ENCODE assay signal across 27 mouse cellular contexts in genomic region chr7:101144222-101144621, GRCm38 (mm10). TPM values are rescaled to one million over a fixed set of nuclear protein-coding genes. Genes with fewer than 3 reads are reported as not detected.
A peak's percentile ranks its signal among the peaks of the same experiment; 100 is the strongest.
DNase-seq lines count a peak whose midpoint lies in the region; ATAC-seq and TF ChIP-seq lines count a peak whose summit lies in the region.
"Had no signal": no experiment of that assay in that cellular context is flagged by ENCODE, and none has a peak within 500 bp of the region (broad histone marks: within the 10 kb centered on the region; RNA-seq: fewer than 3 reads in every experiment).

No protein-coding gene starts in this region.

- H3K9ac ChIP-seq in heart, embryonic 15.5 days, result no peak overlapping the region
- H3K9ac ChIP-seq in heart, embryonic 11.5 days (ENCODE audit: low read depth, low read length), result no peak overlapping the region
- H3K9ac ChIP-seq in MEL (ENCODE audit: control insufficient read depth, low read depth, low read length, poor library complexity, severe bottlenecking), result no peak overlapping the region
- H3K9ac ChIP-seq: embryonic facial prominence, embryonic 13.5 days; forebrain, embryonic 13.5 days; heart, embryonic 12.5 days; hindbrain, embryonic 12.5 days; hindbrain, embryonic 15.5 days had no signal

- no peak for TF ChIP-seq CTCF in layer of hippocampus, adult 2 months (conservative IDR thresholded peaks at IDR 0.05)
- TF ChIP-seq CTCF in MEL (IDR thresholded peaks at IDR 0.05 in 2 of 3, conservative IDR thresholded peaks at IDR 0.05 in 1 of 3; ENCODE audit: control insufficient read depth in 1 of 3, insufficient read depth in 1 of 3, low read depth in 2 of 3, low read length in 3 of 3, poor library complexity in 1 of 3, severe bottlenecking in 1 of 3), result no peak
- no peak for TF ChIP-seq CTCF in small intestine, adult 2 months (IDR thresholded peaks at IDR 0.05; ENCODE audit: extremely low read depth, insufficient read length, insufficient replicate concordance, low read depth, low read length)

- no peak for TF ChIP-seq POLR2A in MEL (IDR thresholded peaks at IDR 0.05; ENCODE audit: control insufficient read depth in 1 of 2, insufficient read depth in 1 of 2, low read depth in 1 of 2, low read length in 2 of 2, poor library complexity in 1 of 2)
- TF ChIP-seq POLR2A in small intestine, adult 2 months (IDR thresholded peaks at IDR 0.05; ENCODE audit: low read depth, low read length), result no peak

- no peak overlapping the region for H3K4me2 ChIP-seq in heart, embryonic 15.5 days
- H3K4me2 ChIP-seq in heart, embryonic 11.5 days, result no peak overlapping the region
- H3K4me2 ChIP-seq: embryonic facial prominence, embryonic 13.5 days; forebrain, embryonic 13.5 days; heart, embryonic 12.5 days; hindbrain, embryonic 12.5 days; hindbrain, embryonic 15.5 days had no signal

- 0 out of 2 replicates have a peak, but pooled peaks cover 2% of the 10 kb centered on the region for H3K4me1 ChIP-seq in heart, embryonic 15.5 days (replicated peaks)
- no peaks in the 10 kb centered on the region for H3K4me1 ChIP-seq in heart, embryonic 11.5 days (ENCODE audit: control insufficient read depth, insufficient read depth, low read length)
- H3K4me1 ChIP-seq in MEL (ENCODE audit: control insufficient read depth in 1 of 2, insufficient read depth in 2 of 2, low read length in 2 of 2), result no peaks in the 10 kb centered on the region
- H3K4me1 ChIP-seq in small intestine, adult 2 months (ENCODE audit: control insufficient read depth, insufficient read depth, insufficient read length, low read length), result no peaks in the 10 kb centered on the region; the same call in 1 of the 2 replicates
- H3K4me1 ChIP-seq in forebrain, embryonic 10.5 days, result no peaks in the 10 kb centered on the region
- H3K4me1 ChIP-seq: embryonic facial prominence, embryonic 10.5 days; embryonic facial prominence, embryonic 13.5 days; hindbrain, embryonic 12.5 days; hindbrain, embryonic 15.5 days had no signal

- H3K27me3 ChIP-seq in heart, embryonic 15.5 days, result no peaks in the 10 kb centered on the region
- no peaks in the 10 kb centered on the region for H3K27me3 ChIP-seq in heart, embryonic 11.5 days (ENCODE audit: control insufficient read depth, insufficient read depth, low read length)
- H3K27me3 ChIP-seq in MEL (ENCODE audit: control insufficient read depth in 1 of 2, insufficient read depth in 2 of 2, low read length in 2 of 2), result no peaks in the 10 kb centered on the region
- no peaks in the 10 kb centered on the region for H3K27me3 ChIP-seq in small intestine, adult 2 months (ENCODE audit: control insufficient read depth, insufficient read depth, low read length)
- H3K27me3 ChIP-seq in forebrain, embryonic 10.5 days (ENCODE audit: poor library complexity, severe bottlenecking), result no peaks in the 10 kb centered on the region
- H3K27me3 ChIP-seq: embryonic facial prominence, embryonic 13.5 days; forebrain, embryonic 13.5 days; heart, embryonic 12.5 days; hindbrain, embryonic 12.5 days; hindbrain, embryonic 15.5 days; Patski had no signal

- H3K4me3 ChIP-seq in heart, embryonic 15.5 days, result no peak overlapping the region
- H3K4me3 ChIP-seq in heart, embryonic 11.5 days (ENCODE audit: low read depth, low read length), result no peak overlapping the region
- no peak overlapping the region for H3K4me3 ChIP-seq in layer of hippocampus, adult 2 months
- no peak overlapping the region for H3K4me3 ChIP-seq in MEL (ENCODE audit: control insufficient read depth in 1 of 2, insufficient read depth in 1 of 2, low read depth in 2 of 2, low read length in 2 of 2)
- H3K4me3 ChIP-seq in small intestine, adult 2 months (ENCODE audit: low read depth, low read length), result no peak overlapping the region
- no peak overlapping the region for H3K4me3 ChIP-seq in forebrain, embryonic 10.5 days
- H3K4me3 ChIP-seq: embryonic facial prominence, embryonic 10.5 days; embryonic facial prominence, embryonic 13.5 days; erythroblast, embryonic 14.5 days; forebrain, embryonic 13.5 days; heart, embryonic 12.5 days; hindbrain, embryonic 12.5 days; hindbrain, embryonic 15.5 days had no signal

- no peak for DNase-seq in layer of hippocampus, adult 2 months (ENCODE audit: low spot score in 2 of 2)
- no peak for DNase-seq in layer of hippocampus, postnatal 14 days (ENCODE audit: low spot score in 2 of 2)
- DNase-seq in MEL (ENCODE audit: low read depth, low spot score), result no peak
- no peak for DNase-seq in forebrain, embryonic 10.5 days (ENCODE audit: extremely low spot score, low spot score)
- DNase-seq: adrenal gland, adult 2 months; adrenal gland, postnatal 14 days; B cell, adult 2 months; cerebellum, adult 11-12 months; cerebellum, adult 8-10 months; cerebellum, postnatal 10 days; cerebellum, postnatal 36 days; embryo, embryonic 11 days; gastrocnemius, postnatal 10 days; gastrocnemius, postnatal 36 days had no signal

- TF ChIP-seq RAD21 in MEL (IDR thresholded peaks at IDR 0.05; ENCODE audit: low read depth, low read length), result no peak

- peaks cover 4% of the 10 kb centered on the region; the same call in 1 of the 2 replicates for H3K36me3 ChIP-seq in heart, embryonic 15.5 days
- no peaks in the 10 kb centered on the region for H3K36me3 ChIP-seq in heart, embryonic 11.5 days (ENCODE audit: control insufficient read depth, insufficient read depth, low read length)
- no peaks in the 10 kb centered on the region for H3K36me3 ChIP-seq in MEL (ENCODE audit: control insufficient read depth in 1 of 2, insufficient read depth in 2 of 2, low read length in 2 of 2)
- H3K36me3 ChIP-seq in small intestine, adult 2 months (ENCODE audit: control insufficient read depth, insufficient read depth, low read length), result peaks cover 12% of the 10 kb centered on the region
- H3K36me3 ChIP-seq in forebrain, embryonic 10.5 days (replicated peaks), result peaks cover 22% of the 10 kb centered on the region

- ATAC-seq in heart, embryonic 15.5 days (replicated peaks; ENCODE audit: insufficient number of reproducible peaks, insufficient read depth, low FRiP score, low read depth), result no peak
- no peak for ATAC-seq in heart, embryonic 11.5 days (replicated peaks; ENCODE audit: insufficient number of reproducible peaks, low FRiP score, low TSS enrichment)
- ATAC-seq: forebrain, embryonic 13.5 days; forebrain, embryonic 16.5 days; intestine, postnatal 0 days; Patski had no signal

- no peaks in the 10 kb centered on the region for H3K9me3 ChIP-seq in heart, embryonic 15.5 days (replicated peaks)
- no peaks in the 10 kb centered on the region for H3K9me3 ChIP-seq in heart, embryonic 11.5 days (replicated peaks; ENCODE audit: control insufficient read depth, low read length)
- H3K9me3 ChIP-seq in MEL (replicated peaks; ENCODE audit: insufficient read depth, low read length), result no peaks in the 10 kb centered on the region
- H3K9me3 ChIP-seq in forebrain, embryonic 10.5 days, result no peaks in the 10 kb centered on the region
- H3K9me3 ChIP-seq: embryonic facial prominence, embryonic 10.5 days; embryonic facial prominence, embryonic 13.5 days; forebrain, embryonic 13.5 days; heart, embryonic 12.5 days; hindbrain, embryonic 12.5 days; hindbrain, embryonic 15.5 days had no signal

- TF ChIP-seq EP300 in MEL (IDR thresholded peaks at IDR 0.05; ENCODE audit: low read depth in 1 of 2, low read length in 2 of 2), result no peak

- no peaks in the 10 kb centered on the region for H3K79me2 ChIP-seq in MEL (ENCODE audit: control insufficient read depth, insufficient read depth, low read length, poor library complexity)

- 81% methylated on average over 2 of the region's 2 CpGs for WGBS in heart, embryonic 15.5 days
- WGBS in heart, embryonic 11.5 days (ENCODE audit: insufficient replicate concordance), result 79% methylated on average over 2 of the region's 2 CpGs
- 62% methylated on average over 2 of the region's 2 CpGs for WGBS in small intestine, adult 2 months
- 83% methylated on average over 2 of the region's 2 CpGs for WGBS in forebrain, embryonic 10.5 days

- peak overlapping the region; percentile 48; the same call in 1 of the 2 replicates for H3K27ac ChIP-seq in heart, embryonic 15.5 days
- no peak overlapping the region for H3K27ac ChIP-seq in heart, embryonic 11.5 days (ENCODE audit: low read depth, low read length)
- 0 out of 2 replicates have a peak overlapping the region, but pooled peaks have one; percentile 33 for H3K27ac ChIP-seq in layer of hippocampus, adult 2 months
- no peak overlapping the region for H3K27ac ChIP-seq in MEL (ENCODE audit: control insufficient read depth, low read depth, low read length)
- peak overlapping the region; percentile 12; the same call in 1 of the 2 replicates for H3K27ac ChIP-seq in small intestine, adult 2 months (ENCODE audit: insufficient read depth, low read depth, low read length)
- no peak overlapping the region for H3K27ac ChIP-seq in forebrain, embryonic 10.5 days
- H3K27ac ChIP-seq: embryonic facial prominence, embryonic 10.5 days; embryonic facial prominence, embryonic 13.5 days; forebrain, embryonic 13.5 days; hindbrain, embryonic 12.5 days; hindbrain, embryonic 15.5 days had no signal

TF ChIP-seq in MEL, 35 proteins besides CTCF, POLR2A, EP300 and RAD21:
- peak; percentile 78 for TF ChIP-seq ZNF384 (IDR thresholded peaks at IDR 0.05; ENCODE audit: low read depth, low read length)
- TF ChIP-seq CHD1 (IDR thresholded peaks at IDR 0.05; ENCODE audit: low read depth, low read length), result no peak
- no peak for TF ChIP-seq TAL1 (IDR thresholded peaks at IDR 0.05; ENCODE audit: low read length)
- TF ChIP-seq MEF2A (IDR thresholded peaks at IDR 0.05; ENCODE audit: extremely low read depth, insufficient replicate concordance, low read depth, low read length, poor library complexity, severe bottlenecking), result no peak
TF ChIP-seq in MEL: peak in this region for 1.

RNA-seq across cellular contexts. Expression of gene Fchsd2, which starts 51.6 kb away (rescaled TPM):
- polyA plus RNA-seq in heart, embryonic 15.5 days (2015; fragmentation: Nextera tagmentation; extraction: Ambion mirVana), result 14.8 and 15.8 TPM in 2 replicates
- 16.3 and 20.4 TPM in 2 replicates for polyA plus RNA-seq in heart, embryonic 11.5 days (2014; fragmentation: Nextera tagmentation; extraction: Ambion mirVana)
- total RNA-seq in layer of hippocampus, adult 2 months (2021), result 10 to 100 TPM; 38.5 to 41.2 TPM
- total RNA-seq in layer of hippocampus, postnatal 14 days (2021), result 10 to 100 TPM; 50.1 to 56.6 TPM
- total RNA-seq in MEL (2012; rRNA removed), result 3.8 and 3.9 TPM in 2 replicates
- 1 to 10 TPM in 1 of 2 experiments, not detected in 1; 6.3 TPM for polyA plus RNA-seq in MEL (2012; ENCODE audit: insufficient read depth in 1 of 2, insufficient read length in 2 of 2, low read depth in 1 of 2, low replicate concordance in 2 of 2, missing spikeins in 1 of 2)
- polyA plus RNA-seq in small intestine, adult 2 months (2012; rRNA removed), result 3.3 and 6.9 TPM in 2 replicates
- polyA plus RNA-seq in forebrain, embryonic 10.5 days (2016; fragmentation: Nextera tagmentation; extraction: Ambion mirVana), result 19.5 and 20.3 TPM in 2 replicates

Comparison
In these comparisons a context has a peak if more than half of its experiments do, and no peak if none do; other contexts are left out.
1. H3K27ac ChIP-seq: peak in heart, embryonic 15.5 days (single experiment), layer of hippocampus, adult 2 months (single experiment) and small intestine, adult 2 months (single experiment); none in heart, embryonic 11.5 days (single experiment), MEL (single experiment) and forebrain, embryonic 10.5 days (single experiment).